Mouse (Mus musculus) hindbrain, postnatal 0 days (tissue): ENCODE data around the gene Wdr91. TPM values are rescaled to one million over a fixed set of nuclear protein-coding genes. Genes with fewer than 3 reads are reported as not detected.

Experiments
- ATAC-seq: fragments of 200-750 bp; cut with Nextera tagmentation; 2 replicates; pipeline ENCODE4 v1.8.0; 2017; ENCODE audit warnings: mild to moderate bottlenecking, moderate TSS enrichment, moderate library complexity
- DNase-seq: peaks from one replicate; pipeline ENCODE4 v3.0.0-alpha.2; 2015; ENCODE audit warnings: low spot score
- H3K27ac ChIP-seq: fragments of 300-500 bp; sonication (generic); 2 replicates; pipeline ENCODE4 v1.5.1; 2014; ENCODE audit warnings: mild to moderate bottlenecking
- H3K27me3 ChIP-seq: fragments of 300-500 bp; sonication (generic); 2 replicates; pipeline ENCODE4 v1.6.1; 2014; ENCODE audit warnings: low read length, mixed read lengths; ENCODE audit not compliant: insufficient read depth
- H3K36me3 ChIP-seq: fragments of 300-500 bp; sonication (generic); 2 replicates; pipeline ENCODE4 v1.6.1; 2014; ENCODE audit warnings: low read length, mixed read lengths; ENCODE audit not compliant: insufficient read depth
- H3K4me1 ChIP-seq: fragments of 300-500 bp; sonication (generic); 2 replicates; pipeline ENCODE4 v1.6.1; 2014; ENCODE audit warnings: antibody characterized with exemption, low read length, mixed read lengths; ENCODE audit not compliant: insufficient read depth
- H3K4me2 ChIP-seq: fragments of 300-500 bp; sonication (generic); 2 replicates; pipeline ENCODE4 v1.6.1; 2014; ENCODE audit warnings: low read depth, mild to moderate bottlenecking, low read length, moderate library complexity, mixed read lengths
- H3K4me3 ChIP-seq: fragments of 300-500 bp; sonication (generic); 2 replicates; pipeline ENCODE4 v1.5.1; 2014; ENCODE audit warnings: low read length
- H3K9ac ChIP-seq: fragments of 300-500 bp; sonication (generic); replicated peaks from 2 replicates; pipeline ENCODE4 v1.6.1; 2014; ENCODE audit warnings: mild to moderate bottlenecking, low read length, moderate library complexity, mixed read lengths
- H3K9me3 ChIP-seq: fragments of 300-500 bp; sonication (generic); 2 replicates; pipeline ENCODE4 v1.6.1; 2016; ENCODE audit warnings: low read length, mixed read lengths
- CTCF ChIP-seq: IDR thresholded peaks from 2 replicates; pipeline ENCODE4 v1.5.1; 2016; ENCODE audit warnings: antibody characterized with exemption, control low read depth, low read depth
- WGBS: fragments of 180-500 bp; shearing (Covaris S2); extraction: QIAGEN DNeasy Blood & Tissue Kit; methylation state at CpG from one replicate; pipeline ENCODE4 v1.1.7; 2014; 5-methylcytosine and 5-hydroxymethylcytosine counted together
- polyA plus RNA-seq: library from polyadenylated mRNA; unstranded; fragments of >200 nt; fragmentation: Nextera tagmentation; extraction: Ambion mirVana; gene quantifications from 2 replicates; pipeline ENCODE4 v1.2.1, GENCODE M21; 2015
- total RNA-seq: library from RNA; depleted of rRNA; stranded (reverse); fragments of >200 nt; gene quantifications from 2 replicates; pipeline ENCODE4 v1.2.3, GENCODE M21; 2014

Gene Wdr91
- total and polyA plus RNA-seq, 2 experiments from 2014 or later: 17.9 to 52.7 TPM

DNA sequence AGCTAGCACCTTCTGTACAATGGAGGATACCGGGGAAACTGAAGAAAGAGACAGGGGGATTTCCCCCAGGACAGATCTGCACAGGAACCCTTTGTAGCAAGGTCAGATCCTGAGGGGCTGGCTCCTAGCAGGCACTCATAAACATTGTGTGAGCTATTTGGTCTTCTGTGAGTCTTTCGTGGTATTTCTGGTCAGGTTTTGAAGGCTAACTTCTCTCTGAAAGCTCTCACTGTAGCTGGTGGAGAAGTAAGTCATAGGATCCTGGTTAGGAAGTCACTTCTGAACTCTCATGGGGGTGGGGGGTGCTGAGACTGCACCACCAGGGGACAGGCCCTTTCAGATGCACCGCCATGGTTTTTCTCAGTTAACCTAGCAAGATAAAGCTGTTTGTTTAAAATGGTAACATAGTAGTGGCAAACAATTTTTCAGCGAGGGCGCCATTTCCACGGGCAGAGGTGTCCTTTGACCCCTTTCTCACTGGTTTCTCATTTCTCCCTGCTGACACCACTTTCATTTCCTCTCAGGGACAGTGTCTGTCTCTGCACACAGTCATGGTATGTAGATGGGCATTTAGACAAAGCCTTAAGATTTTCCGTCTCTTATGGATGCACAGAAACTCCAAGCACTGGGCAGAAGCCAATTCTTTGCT is 27.7 kb upstream of the Wdr91 start:
- Histone ChIP-seq H3K4me2 (no peak overlapping the region), H3K4me1 (no peaks in the 10 kb centered on the region), H3K9ac (no peak overlapping the region), H3K27ac (no peak overlapping the region), H3K27me3 (no peaks in the 10 kb centered on the region), H3K36me3 (no peaks in the 10 kb centered on the region), H3K9me3 (no peaks in the 10 kb centered on the region), H3K4me3 (no peak overlapping the region)
- ATAC-seq (no peak), DNase-seq (no peak)
- WGBS: 75% methylated on average over 7 of the region's 7 CpGs
- TF ChIP-seq CTCF: no peak

GRCm38 (mm10) chr6:34936743-34937142 is 26.1 kb upstream of the Wdr91 start:
- WGBS: 77% methylated on average over 5 of the region's 5 CpGs
- Histone ChIP-seq H3K27ac (no peak overlapping the region), H3K4me2 (no peak overlapping the region), H3K27me3 (no peaks in the 10 kb centered on the region), H3K4me3 (no peak overlapping the region), H3K4me1 (no peaks in the 10 kb centered on the region), H3K9me3 (no peaks in the 10 kb centered on the region), H3K9ac (no peak overlapping the region), H3K36me3 (no peaks in the 10 kb centered on the region)
- no peak for DNase-seq
- no peak for TF ChIP-seq CTCF
- no peak for ATAC-seq

DNA sequence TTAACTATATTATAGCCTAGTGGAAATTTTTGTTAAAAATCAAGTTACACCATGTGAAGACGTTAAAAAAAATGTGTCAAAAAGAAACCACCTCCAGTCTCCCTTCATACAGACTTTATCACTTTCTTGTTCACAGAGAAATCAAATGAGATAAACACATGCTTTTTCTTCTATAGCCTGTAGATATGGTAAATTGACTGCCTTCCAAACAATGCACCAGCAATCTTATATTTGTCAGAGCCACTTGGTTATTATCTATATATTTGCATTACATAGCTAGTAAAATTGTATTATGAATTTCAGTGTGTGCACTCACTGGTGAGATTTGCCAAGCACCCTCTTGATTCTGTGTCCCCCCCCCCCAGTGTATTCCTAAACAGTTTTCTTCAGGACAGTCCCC is 22.0 kb upstream of the Wdr91 start:
- WGBS: 89% methylated on average over 1 of the region's 1 CpGs

GRCm38 (mm10) chr6:34927594-34927993 is 16.9 kb upstream of the Wdr91 start:
- H3K4me3 ChIP-seq: no peak overlapping the region
- H3K4me2 ChIP-seq: no peak overlapping the region
- H3K27ac ChIP-seq: no peak overlapping the region
- no peaks in the 10 kb centered on the region for H3K4me1 ChIP-seq
- 93% methylated on average over 8 of the region's 8 CpGs for WGBS
- no peak for TF ChIP-seq CTCF
- no peaks in the 10 kb centered on the region for H3K27me3 ChIP-seq
- no peaks in the 10 kb centered on the region for H3K36me3 ChIP-seq
- no peak for DNase-seq
- no peak overlapping the region for H3K9ac ChIP-seq
- no peak for ATAC-seq
- H3K9me3 ChIP-seq: no peaks in the 10 kb centered on the region

More for the DNA sequence above, 22.0 kb upstream of the Wdr91 start:
- H3K9ac ChIP-seq: no peak overlapping the region
- no peak overlapping the region for H3K27ac ChIP-seq
- no peaks in the 10 kb centered on the region for H3K9me3 ChIP-seq
- TF ChIP-seq CTCF: no peak
- H3K4me2 ChIP-seq: no peak overlapping the region
- no peaks in the 10 kb centered on the region for H3K27me3 ChIP-seq
- no peak overlapping the region for H3K4me3 ChIP-seq
- ATAC-seq (no peak), DNase-seq (no peak)
- no peaks in the 10 kb centered on the region for H3K36me3 ChIP-seq
- H3K4me1 ChIP-seq: no peaks in the 10 kb centered on the region

DNA sequence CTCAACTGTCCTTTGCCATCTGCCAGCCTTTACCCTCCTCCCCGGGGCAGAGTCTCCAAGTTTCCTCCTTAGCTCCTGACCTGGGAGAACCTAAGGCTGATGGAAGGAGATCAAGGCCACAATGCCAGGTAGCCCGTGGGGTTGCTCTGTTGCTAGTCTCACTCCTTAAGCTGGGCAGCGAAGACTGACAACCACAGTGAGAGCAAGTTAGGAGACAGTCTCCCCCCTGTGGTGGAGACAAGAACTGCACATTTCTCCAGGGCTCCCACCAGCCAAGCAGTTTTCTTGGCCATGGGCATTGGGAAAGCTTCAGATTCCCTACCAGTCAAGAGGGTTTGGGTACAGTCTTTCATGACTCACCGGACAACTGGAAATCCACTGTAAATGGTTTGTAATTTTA is 16.5 kb upstream of the Wdr91 start:
- H3K4me2 ChIP-seq: no peak overlapping the region
- no peaks in the 10 kb centered on the region for H3K27me3 ChIP-seq
- no peaks in the 10 kb centered on the region for H3K4me1 ChIP-seq
- no peak overlapping the region for H3K9ac ChIP-seq
- no peaks in the 10 kb centered on the region for H3K9me3 ChIP-seq
- 43% methylated on average over 4 of the region's 4 CpGs for WGBS
- no peak overlapping the region for H3K27ac ChIP-seq
- peak; percentile 81 for TF ChIP-seq CTCF
- H3K4me3 ChIP-seq: no peak overlapping the region
- ATAC-seq: peak; percentile 59; the same call in 1 of the 2 replicates
- DNase-seq: peak; percentile 66
- H3K36me3 ChIP-seq: no peaks in the 10 kb centered on the region

DNA sequence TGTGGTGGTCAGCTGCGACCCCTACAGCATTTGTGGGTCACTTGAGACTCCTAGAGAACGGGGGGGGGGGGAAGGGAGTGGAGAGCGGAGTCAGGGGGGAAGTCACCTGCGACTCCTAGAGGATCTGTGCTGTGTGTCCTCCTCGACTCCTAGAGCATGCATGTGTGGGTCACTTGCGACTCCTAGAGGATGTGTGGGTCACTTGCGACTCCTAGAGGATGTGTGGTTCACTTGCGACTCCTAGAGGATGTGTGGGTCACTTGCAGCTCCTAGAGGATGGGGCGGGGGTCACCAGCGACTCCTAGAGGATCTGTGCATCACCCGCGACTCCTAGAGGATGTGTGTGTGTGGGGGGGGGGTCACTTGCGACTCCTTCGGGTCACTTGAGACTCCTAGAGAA is 11.3 kb upstream of the Wdr91 start:
- no peaks in the 10 kb centered on the region for H3K36me3 ChIP-seq
- H3K4me2 ChIP-seq: no peak overlapping the region
- no peaks in the 10 kb centered on the region for H3K27me3 ChIP-seq
- WGBS: 68% methylated on average over 14 of the region's 14 CpGs
- H3K9me3 ChIP-seq: no peaks in the 10 kb centered on the region
- no peak overlapping the region for H3K9ac ChIP-seq
- DNase-seq (peak; percentile 48), ATAC-seq (peak; percentile 45; the same call in 1 of the 2 replicates)
- H3K27ac ChIP-seq: no peak overlapping the region
- H3K4me1 ChIP-seq: no peaks in the 10 kb centered on the region
- TF ChIP-seq CTCF: peak; percentile 74
- no peak overlapping the region for H3K4me3 ChIP-seq

DNA sequence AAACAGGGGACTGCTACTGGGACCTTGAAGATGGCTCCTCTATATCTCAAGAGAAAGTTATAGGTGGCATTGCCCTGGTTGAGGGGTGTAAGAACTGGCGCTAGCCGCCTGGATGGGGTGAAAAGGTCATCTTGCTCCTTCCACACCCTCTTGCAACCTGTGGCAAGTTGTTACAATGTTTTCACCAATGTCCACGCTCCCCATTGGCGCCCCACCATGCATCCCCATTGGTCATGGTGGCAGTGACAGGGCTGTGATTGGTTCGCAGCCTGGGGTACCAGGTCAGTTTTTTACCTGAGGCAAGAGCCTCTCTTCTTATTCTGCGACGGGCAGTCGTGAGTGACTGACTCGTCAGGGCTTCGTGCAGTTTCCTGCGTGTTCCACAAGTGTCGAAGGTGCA is 10.0 kb upstream of the Wdr91 start:
- Histone ChIP-seq H3K36me3 (no peaks in the 10 kb centered on the region), H3K27ac (no peak overlapping the region), H3K4me2 (no peak overlapping the region), H3K9ac (no peak overlapping the region), H3K4me1 (no peaks in the 10 kb centered on the region), H3K4me3 (no peak overlapping the region), H3K27me3 (no peaks in the 10 kb centered on the region), H3K9me3 (no peaks in the 10 kb centered on the region)
- ATAC-seq: no peak
- WGBS: 93% methylated on average over 12 of the region's 12 CpGs
- no peak for DNase-seq
- TF ChIP-seq CTCF: no peak
